Mouse (Mus musculus): ENCODE data around the gene Adam15. TPM values are rescaled to one million over a fixed set of nuclear protein-coding genes. Genes with fewer than 3 reads are reported as not detected.
A peak's percentile ranks its signal among the peaks of the same experiment; 100 is the strongest.

Gene Adam15
- polyA plus RNA-seq, 1 experiment = 49.6 TPM

DNA sequence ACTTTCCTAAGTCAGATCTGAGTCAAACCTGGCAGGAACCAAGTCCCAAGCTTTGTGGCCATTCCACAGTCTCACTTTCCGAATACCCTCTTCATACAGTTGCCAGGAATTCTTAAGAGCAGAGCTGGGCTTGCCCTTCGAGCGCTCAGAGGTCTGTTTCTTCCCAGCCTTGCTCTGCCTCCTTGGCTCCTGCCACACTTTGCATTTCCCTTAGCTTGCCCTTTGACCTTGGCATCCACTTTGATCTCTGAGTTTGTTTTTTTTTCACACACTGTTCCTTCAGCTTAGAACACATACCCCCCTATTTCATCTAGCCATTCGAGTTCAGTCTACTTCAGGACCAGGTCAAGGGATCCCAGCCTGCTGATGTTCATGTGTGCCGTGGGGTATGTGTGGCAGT is 1.5 kb upstream of the Adam15 start:
- TF ChIP-seq POLR2A (IDR thresholded peaks at IDR 0.05; ENCODE audit: low read depth, low read length) (no peak), CTCF (IDR thresholded peaks at IDR 0.05; ENCODE audit: extremely low read depth, insufficient read depth, insufficient read length, insufficient replicate concordance) (no peak)
- Histone ChIP-seq H3K27ac (ENCODE audit: insufficient read depth, low read length) (no peak overlapping the region), H3K4me1 (ENCODE audit: control insufficient read depth, insufficient read depth, insufficient read length) (peaks cover 6% of the 10 kb centered on the region), H3K36me3 (ENCODE audit: control insufficient read depth, insufficient read depth, low read length) (no peaks in the 10 kb centered on the region), H3K27me3 (ENCODE audit: control insufficient read depth, insufficient read depth, low read length) (no peaks in the 10 kb centered on the region; the same call in 1 of the 2 replicates), H3K4me3 (ENCODE audit: extremely low read depth, insufficient read depth, insufficient read length) (no peak overlapping the region)
- 86% methylated on average over 5 of the region's 5 CpGs for WGBS
- no peak for DNase-seq (ENCODE audit: low read depth in 1 of 2, low spot score in 2 of 2)

DNA sequence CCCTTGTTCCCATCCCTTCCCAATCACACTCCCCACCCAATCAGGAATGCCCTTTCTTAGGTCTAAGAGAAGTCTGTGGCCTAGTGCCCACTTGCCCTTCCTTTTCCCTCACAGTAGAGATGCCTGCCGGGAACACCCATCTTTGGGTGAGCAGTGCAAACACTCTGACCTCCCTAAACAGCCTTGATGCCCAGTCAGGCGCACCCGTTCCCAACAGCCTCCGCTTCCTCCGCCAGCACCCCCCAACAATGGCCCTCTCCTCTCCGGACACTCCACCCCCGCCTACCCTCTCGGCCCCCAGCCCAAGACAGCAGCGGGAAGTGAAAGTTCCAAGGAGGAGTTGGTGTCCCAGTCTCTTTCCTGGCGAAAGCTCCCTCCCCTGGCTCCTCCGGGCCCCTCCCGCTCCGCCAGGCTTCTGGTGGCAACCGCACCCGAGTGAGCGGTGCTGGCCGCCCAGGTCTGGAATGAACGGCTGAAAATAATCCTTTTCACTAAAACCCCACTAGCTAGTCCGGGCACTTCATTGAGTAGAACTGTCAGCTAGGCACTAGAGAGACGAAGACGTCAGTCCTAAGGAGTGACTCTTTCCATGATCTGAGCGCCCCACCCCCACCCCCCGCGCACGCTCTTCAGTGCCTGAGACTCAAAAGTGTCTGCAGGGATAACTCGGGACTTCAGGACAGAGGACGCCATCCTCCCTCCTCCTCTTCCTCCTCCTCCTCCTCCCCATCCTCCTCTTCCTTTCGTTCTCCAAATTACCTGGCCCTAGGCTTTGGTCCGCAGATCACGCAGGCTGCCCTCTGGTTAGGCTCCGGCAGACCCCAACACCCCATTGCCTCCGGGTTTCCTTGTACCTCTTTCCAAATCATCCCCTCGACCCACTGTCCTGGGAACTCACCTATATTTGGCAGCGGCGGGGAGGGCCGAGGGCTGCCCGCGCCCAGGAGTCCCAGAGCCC is 606 bp downstream of the Adam15 start:
- no peak for TF ChIP-seq POLR2A (IDR thresholded peaks at IDR 0.05; ENCODE audit: low read depth, low read length)
- no peak for TF ChIP-seq CTCF (IDR thresholded peaks at IDR 0.05; ENCODE audit: extremely low read depth, insufficient read depth, insufficient read length, insufficient replicate concordance)
- Histone ChIP-seq H3K4me3 (ENCODE audit: extremely low read depth, insufficient read depth, insufficient read length) (peak overlapping the region; percentile 71), H3K4me1 (ENCODE audit: control insufficient read depth, insufficient read depth, insufficient read length) (peaks cover 6% of the 10 kb centered on the region), H3K27ac (ENCODE audit: insufficient read depth, low read length) (no peak overlapping the region), H3K36me3 (ENCODE audit: control insufficient read depth, insufficient read depth, low read length) (no peaks in the 10 kb centered on the region), H3K27me3 (ENCODE audit: control insufficient read depth, insufficient read depth, low read length) (no peaks in the 10 kb centered on the region; the same call in 1 of the 2 replicates)
- 10% methylated on average over 38 of the region's 38 CpGs for WGBS
- no peak for DNase-seq (ENCODE audit: low read depth in 1 of 2, low spot score in 2 of 2)

DNA sequence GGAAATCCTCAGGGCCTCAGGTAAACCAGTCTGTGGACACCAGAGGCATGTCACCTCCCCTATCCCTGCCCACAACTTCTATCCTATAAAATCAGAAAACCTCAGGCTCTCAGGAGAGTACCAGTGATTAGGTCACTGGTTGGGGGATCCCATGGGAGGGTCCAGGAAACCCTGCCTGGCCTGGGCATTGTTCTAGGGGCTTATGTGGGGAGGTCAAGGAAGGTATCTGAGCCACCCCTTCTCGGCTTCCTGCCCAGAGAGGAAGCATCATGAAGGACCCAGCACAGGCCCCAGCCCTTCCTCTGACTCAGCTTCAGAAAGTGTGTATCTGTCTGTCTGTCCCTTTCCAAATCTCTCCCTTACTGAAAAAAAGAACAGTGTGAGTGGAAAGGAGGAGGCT is 1.9 kb downstream of the Adam15 start:
- DNase-seq (ENCODE audit: low read depth in 1 of 2, low spot score in 2 of 2) = no peak
- TF ChIP-seq CTCF (IDR thresholded peaks at IDR 0.05; ENCODE audit: extremely low read depth, insufficient read depth, insufficient read length, insufficient replicate concordance) (no peak), POLR2A (IDR thresholded peaks at IDR 0.05; ENCODE audit: low read depth, low read length) (no peak)
- H3K27me3 ChIP-seq (ENCODE audit: control insufficient read depth, insufficient read depth, low read length) = no peaks in the 10 kb centered on the region; the same call in 1 of the 2 replicates
- no peaks in the 10 kb centered on the region for H3K36me3 ChIP-seq (ENCODE audit: control insufficient read depth, insufficient read depth, low read length)
- 21% methylated on average over 1 of the region's 1 CpGs for WGBS
- 0 out of 2 replicates have a peak overlapping the region, but pooled peaks have one; percentile 4 for H3K27ac ChIP-seq (ENCODE audit: insufficient read depth, low read length)
- H3K4me3 ChIP-seq (ENCODE audit: extremely low read depth, insufficient read depth, insufficient read length) = no peak overlapping the region
- peaks cover 6% of the 10 kb centered on the region for H3K4me1 ChIP-seq (ENCODE audit: control insufficient read depth, insufficient read depth, insufficient read length)

DNA sequence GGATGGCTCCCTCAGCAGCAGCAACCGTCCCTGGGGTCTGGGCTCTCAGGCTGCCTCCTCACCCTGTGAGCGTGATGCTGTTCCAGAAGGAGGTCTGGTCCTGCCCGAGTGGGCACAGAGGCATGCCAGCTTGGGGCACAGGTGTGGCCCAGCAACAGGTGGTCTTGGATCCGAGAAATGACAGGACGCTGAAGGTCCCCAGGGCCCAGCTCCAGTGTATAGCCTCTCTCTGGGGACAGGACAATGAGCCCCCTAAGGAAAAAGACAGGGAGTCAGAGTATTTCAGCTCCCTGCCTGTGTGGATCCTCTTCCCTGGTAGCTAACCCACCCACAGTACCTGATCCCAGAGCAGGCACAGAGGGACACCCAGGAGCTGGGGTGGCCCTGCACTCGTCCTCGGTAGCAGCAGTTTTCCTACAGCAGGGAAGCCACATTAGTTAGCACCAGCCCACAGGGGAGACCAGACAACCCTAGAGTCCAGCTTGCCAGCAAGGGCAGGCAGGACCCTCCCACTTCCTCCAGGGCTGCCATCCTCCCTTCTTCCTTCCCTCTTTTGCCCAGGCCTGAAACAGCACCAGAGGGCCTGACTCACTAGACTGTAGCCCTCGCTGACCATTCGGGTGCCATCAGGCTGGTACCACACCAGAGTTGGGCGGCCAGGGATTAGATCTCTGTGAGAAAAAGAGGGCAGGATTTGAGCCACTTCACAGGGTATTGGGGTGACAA is 2.8 kb downstream of the Adam15 start:
- no peak for TF ChIP-seq CTCF (IDR thresholded peaks at IDR 0.05; ENCODE audit: extremely low read depth, insufficient read depth, insufficient read length, insufficient replicate concordance)
- TF ChIP-seq POLR2A (IDR thresholded peaks at IDR 0.05; ENCODE audit: low read depth, low read length) = no peak
- Histone ChIP-seq H3K27me3 (ENCODE audit: control insufficient read depth, insufficient read depth, low read length) (no peaks in the 10 kb centered on the region; the same call in 1 of the 2 replicates), H3K4me1 (ENCODE audit: control insufficient read depth, insufficient read depth, insufficient read length) (peaks cover 6% of the 10 kb centered on the region), H3K4me3 (ENCODE audit: extremely low read depth, insufficient read depth, insufficient read length) (no peak overlapping the region), H3K27ac (ENCODE audit: insufficient read depth, low read length) (no peak overlapping the region), H3K36me3 (ENCODE audit: control insufficient read depth, insufficient read depth, low read length) (no peaks in the 10 kb centered on the region)
- no peak for DNase-seq (ENCODE audit: low read depth in 1 of 2, low spot score in 2 of 2)
- whole genome bisulfite sequencing = 54% methylated on average over 10 of the region's 10 CpGs

DNA sequence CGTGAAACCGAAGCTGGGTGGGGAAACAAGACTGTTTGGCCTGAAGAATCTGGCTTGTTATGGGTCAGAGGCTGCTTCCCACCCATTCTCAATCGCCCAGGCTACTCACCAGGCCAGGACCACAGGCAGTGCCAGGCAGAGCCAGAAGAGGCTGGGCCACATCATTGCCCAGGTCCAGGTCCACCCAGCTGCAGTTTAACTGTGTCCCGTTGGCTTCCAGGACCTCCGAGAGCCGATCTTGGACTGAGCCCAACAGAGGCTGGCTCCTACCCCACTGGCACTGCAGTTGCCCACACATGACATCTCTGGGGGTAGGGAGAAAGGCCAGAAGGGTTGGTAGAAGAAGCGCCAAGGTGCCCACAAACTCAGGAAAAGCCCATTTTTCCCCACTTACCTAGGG is 6.5 kb downstream of the Adam15 start:
- Histone ChIP-seq H3K27ac (ENCODE audit: insufficient read depth, low read length) (no peak overlapping the region), H3K27me3 (ENCODE audit: control insufficient read depth, insufficient read depth, low read length) (no peaks in the 10 kb centered on the region), H3K4me1 (ENCODE audit: control insufficient read depth, insufficient read depth, insufficient read length) (no peaks in the 10 kb centered on the region), H3K4me3 (ENCODE audit: extremely low read depth, insufficient read depth, insufficient read length) (no peak overlapping the region), H3K36me3 (ENCODE audit: control insufficient read depth, insufficient read depth, low read length) (no peaks in the 10 kb centered on the region)
- no peak for DNase-seq (ENCODE audit: low read depth in 1 of 2, low spot score in 2 of 2)
- WGBS = 93% methylated on average over 7 of the region's 7 CpGs
- TF ChIP-seq POLR2A (IDR thresholded peaks at IDR 0.05; ENCODE audit: low read depth, low read length) = no peak
- no peak for TF ChIP-seq CTCF (IDR thresholded peaks at IDR 0.05; ENCODE audit: extremely low read depth, insufficient read depth, insufficient read length, insufficient replicate concordance)

DNA sequence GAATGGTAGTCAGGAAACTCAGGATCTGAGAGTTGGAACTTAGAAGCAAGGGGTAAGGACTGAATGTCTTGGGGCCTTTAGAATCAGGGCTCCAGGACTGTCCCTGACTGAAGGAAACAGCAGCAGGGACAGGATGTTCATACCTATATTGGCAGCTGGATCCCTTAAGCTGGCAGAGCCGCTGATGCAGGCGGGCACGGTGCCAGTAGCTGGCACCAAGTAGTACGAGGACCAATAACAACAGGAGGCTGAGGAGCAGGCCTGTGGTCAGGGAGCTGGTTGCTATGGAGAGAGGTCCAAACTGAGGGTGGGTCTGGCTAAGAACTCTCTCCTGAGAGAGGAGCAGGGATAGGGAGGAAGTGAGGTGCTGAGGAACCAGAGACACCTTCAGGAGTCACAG is 8.0 kb downstream of the Adam15 start:
- DNase-seq (ENCODE audit: low read depth in 1 of 2, low spot score in 2 of 2) = no peak
- peaks cover 5% of the 10 kb centered on the region; the same call in 1 of the 2 replicates for H3K27me3 ChIP-seq (ENCODE audit: control insufficient read depth, insufficient read depth, low read length)
- no peak overlapping the region for H3K27ac ChIP-seq (ENCODE audit: insufficient read depth, low read length)
- 91% methylated on average over 4 of the region's 4 CpGs for WGBS
- no peak for TF ChIP-seq CTCF (IDR thresholded peaks at IDR 0.05; ENCODE audit: extremely low read depth, insufficient read depth, insufficient read length, insufficient replicate concordance)
- no peak for TF ChIP-seq POLR2A (IDR thresholded peaks at IDR 0.05; ENCODE audit: low read depth, low read length)
- H3K4me1 ChIP-seq (ENCODE audit: control insufficient read depth, insufficient read depth, insufficient read length) = peaks cover 8% of the 10 kb centered on the region
- no peak overlapping the region for H3K4me3 ChIP-seq (ENCODE audit: extremely low read depth, insufficient read depth, insufficient read length)
- no peaks in the 10 kb centered on the region for H3K36me3 ChIP-seq (ENCODE audit: control insufficient read depth, insufficient read depth, low read length)
